Mouse (Mus musculus) lung, adult 18-20 months (tissue): ENCODE data around the gene Tmem269.

Source experiments
- DNase-seq, 2 experiments: peaks; one replicate each; pipeline ENCODE4 v3.0.0; 2022; ENCODE audit warnings: mixed read lengths in 2 of 2

Gene Tmem269

DNA sequence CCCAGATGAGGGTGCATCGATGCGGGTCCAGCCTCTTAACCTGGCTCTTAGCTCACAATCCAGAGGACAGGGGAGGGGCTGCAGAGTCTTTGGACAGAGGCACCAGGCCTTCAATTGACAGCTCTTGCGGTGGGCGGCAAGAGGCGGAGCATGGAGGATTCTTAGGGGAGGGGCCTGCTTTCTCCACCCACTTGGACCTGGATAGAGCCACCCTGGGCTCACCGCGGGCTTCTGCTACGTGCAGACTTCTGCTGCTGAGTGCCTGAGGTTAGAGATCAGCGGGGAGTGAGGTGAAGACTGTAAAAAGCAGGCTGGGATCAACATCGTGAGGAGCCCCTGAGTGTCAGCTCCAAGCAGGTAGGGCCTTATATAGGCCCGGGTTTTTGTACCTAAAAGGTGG, at the start of gene Tmem269:
Gene Tmem269 (minus strand): TSS at position 49 of the 400 bp plus-strand sequence.
- peak in 1 of 2 experiments; percentile 21 for DNase-seq

DNA sequence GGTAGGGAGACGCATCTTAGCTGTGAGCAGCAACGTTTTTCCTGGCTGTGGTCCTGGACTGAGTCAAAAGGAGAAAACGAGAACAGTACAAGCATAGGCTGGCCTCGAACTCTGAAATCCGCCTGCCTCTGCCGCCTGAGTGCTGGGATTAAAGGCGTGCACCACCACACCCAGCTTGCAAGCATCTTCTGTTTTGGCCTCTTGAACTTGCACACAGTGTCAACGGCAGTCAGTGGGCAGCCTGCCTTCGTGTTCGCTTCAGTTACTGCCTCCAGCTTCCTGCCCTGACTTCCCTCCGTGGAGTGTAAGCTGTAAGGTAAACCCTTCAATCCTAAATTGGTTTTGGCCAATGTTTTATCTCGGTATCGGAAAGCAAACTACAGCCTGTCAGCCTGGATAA, 48.6 kb upstream of the Tmem269 start:
- DNase-seq: no peak

GRCm38 (mm10) chr4:119263459-119263858, 45.4 kb upstream of the Tmem269 start:
- no peak for DNase-seq

- no peak for DNase-seq
Observed at GRCm38 (mm10) chr4:119262483-119262882, 44.5 kb upstream of the Tmem269 start.

DNA sequence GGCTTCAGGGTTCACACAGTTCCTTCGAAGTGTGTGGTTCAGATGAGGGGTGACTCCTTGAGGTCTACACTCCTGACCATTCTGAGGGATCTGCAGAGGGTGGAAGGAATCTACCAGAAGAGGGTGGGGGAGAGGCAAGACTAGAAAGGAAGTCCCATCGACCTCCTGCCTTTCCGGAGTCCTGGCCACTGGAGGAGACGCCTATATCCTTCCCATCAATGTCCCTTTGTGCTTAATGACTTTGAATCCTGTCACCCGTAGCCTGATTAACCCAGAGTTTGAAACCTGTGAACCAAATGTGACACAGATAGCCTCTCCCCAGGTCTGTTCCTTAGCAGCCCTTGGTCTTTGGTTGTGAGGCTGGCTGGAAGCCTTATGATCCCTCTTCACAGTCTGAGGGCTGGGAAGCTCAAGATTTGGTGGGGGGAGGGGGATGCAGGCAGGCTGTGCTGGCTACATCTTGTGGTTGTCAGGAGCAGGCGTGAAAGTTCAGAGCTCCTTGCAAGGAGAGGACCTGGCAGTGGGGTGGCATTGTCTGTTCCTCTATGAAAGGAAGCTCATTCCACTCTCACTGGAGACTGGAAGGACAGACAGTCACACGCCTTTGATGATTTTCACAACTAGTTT, 43.2 kb upstream of the Tmem269 start:
- DNase-seq: peak in 1 of 2 experiments; percentile 51

- DNase-seq: no peak
Observed at GRCm38 (mm10) chr4:119259344-119260254, 41.6 kb upstream of the Tmem269 start.

DNA sequence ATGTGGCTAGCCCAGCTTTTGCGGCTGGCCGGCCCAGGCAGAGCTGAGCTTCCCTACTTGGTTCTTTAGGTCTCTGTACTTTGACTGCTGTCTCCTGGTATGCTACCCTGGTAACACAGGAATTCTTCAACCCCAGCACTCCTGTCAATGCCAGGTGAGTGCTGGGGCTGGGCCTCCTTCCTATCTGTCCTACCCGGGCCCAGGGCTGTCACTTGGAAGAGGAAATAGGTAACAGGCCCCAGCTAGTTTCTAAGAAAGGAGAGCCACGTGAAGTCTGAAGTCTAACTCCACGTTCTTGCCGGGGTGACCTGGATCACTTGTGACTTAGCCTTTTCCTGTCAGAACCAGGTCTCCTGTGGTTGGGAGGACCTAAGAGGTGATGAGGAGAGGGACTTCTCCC, 39.1 kb upstream of the Tmem269 start:
- no peak for DNase-seq

- DNase-seq: no peak
Observed at GRCm38 (mm10) chr4:119255351-119255750, 37.3 kb upstream of the Tmem269 start, which contains the start of gene Cldn19. TSS of gene Cldn19 (plus strand) at chr4:119255414.

- DNase-seq: no peak
Observed at GRCm38 (mm10) chr4:119254012-119254618, 36.1 kb upstream of the Tmem269 start.

- DNase-seq: no peak
Observed at GRCm38 (mm10) chr4:119252025-119252808, 34.2 kb upstream of the Tmem269 start.

GRCm38 (mm10) chr4:119248407-119248965, 30.5 kb upstream of the Tmem269 start:
- DNase-seq: peak; percentile 66 to 75

DNA sequence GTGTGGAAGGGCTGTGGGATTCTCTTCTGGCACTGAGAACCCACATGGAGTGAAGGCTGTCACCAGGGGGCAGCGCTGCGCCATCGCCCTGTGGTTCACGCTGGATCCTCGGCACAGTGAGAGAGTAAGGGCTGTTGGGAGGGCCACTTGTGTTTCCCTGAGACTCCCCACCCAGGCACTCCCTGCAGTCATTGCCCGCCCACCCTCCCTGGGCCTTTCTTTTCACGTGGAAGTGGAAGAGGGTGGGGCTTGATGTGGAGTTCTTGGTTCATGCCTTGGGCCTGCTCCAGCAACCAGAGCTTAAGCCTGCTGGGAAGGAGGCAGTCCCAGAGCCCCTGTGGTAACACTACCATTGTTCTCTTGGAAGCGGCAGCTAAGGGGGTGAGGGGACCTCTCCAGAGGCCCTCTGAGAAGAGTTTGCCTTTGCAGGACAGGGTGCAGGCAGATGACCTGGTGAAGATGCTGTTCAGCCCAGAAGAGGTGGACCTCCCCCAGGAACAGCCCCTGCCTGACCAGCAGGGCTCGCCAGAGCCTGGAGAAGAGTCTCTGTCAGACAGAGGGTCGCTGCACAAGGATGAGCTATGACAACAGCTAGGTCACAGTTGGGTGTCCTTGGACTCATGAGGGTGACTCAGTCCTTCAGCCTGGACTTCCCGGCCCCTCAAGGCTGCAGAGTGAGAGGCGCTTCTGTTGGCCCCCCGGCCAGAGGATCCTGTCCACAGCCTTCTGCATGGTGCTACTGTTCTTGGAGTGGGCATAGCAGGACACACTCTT, 29.6 kb upstream of the Tmem269 start:
- peak; percentile 82 to 88 for DNase-seq

DNA sequence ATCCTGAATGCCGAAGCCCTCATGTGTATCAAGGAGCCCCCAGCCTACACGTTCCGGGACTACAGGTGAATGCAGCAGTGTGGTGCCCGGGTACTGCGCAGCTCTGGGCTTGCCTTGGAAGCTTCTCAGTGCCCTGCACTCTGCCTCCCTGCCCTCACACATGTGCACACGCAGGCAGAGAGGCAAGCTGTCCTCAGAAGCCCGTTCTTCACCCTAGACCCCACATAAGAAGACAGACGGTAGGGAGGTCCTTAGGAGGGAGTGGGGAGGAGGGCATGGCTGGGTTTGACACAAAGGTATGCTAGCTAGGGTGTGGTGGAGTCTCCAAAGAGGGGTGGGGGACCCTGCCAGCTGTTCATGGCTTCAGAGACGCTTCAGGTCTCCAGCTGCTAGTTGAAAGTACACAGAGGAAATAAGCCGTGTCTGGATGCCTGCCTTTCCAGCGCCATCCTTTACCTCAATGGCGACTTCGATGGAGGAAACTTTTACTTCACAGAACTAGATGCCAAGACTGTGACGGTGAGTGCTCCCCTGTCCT, 28.7 kb upstream of the Tmem269 start:
- no peak for DNase-seq

- no peak for DNase-seq
Observed at GRCm38 (mm10) chr4:119245961-119246360, 27.9 kb upstream of the Tmem269 start.

- DNase-seq: peak; percentile 46 to 50
Observed at GRCm38 (mm10) chr4:119245556-119245955, 27.5 kb upstream of the Tmem269 start.

DNA sequence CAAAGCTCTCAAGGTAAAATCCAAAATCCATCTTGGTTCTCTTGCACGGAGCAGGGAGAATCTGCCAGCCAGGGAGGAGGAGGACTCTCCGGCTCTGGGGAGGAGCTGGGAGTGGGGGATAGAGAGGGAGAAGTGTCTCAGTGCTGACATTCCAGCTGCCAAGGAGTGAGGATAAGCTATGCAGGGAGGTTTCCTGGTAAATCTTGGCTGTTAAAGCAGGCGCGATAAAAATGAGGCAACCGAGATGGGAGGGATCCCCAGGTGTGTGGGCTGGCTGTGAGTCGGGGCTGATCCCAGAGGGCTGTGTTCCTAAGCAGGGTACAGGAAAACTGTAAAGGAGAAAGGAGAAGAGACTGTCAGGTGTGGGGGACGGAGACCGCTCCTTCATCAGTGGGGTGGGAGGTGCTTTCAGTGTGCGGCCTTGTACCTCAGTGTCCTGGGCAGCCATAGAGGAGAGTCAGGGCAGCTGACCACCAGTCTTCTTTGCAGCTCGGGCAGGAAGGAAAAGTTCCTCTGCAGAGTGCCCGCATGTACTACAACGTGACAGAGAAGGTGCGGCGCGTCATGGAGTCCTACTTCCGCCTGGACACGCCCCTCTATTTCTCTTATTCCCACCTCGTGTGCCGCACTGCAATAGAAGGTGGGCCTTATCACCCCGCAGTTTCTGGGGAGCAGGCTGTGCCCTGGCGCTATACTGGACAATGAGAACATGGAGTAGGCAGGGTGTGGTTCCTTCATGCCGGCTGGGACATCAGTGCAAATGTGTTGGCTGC, 26.6 kb upstream of the Tmem269 start:
- DNase-seq: no peak

- no peak for DNase-seq
Observed at GRCm38 (mm10) chr4:119242571-119242970, 24.6 kb upstream of the Tmem269 start.

- DNase-seq: no peak
Observed at GRCm38 (mm10) chr4:119241664-119242063, 23.6 kb upstream of the Tmem269 start.

DNA sequence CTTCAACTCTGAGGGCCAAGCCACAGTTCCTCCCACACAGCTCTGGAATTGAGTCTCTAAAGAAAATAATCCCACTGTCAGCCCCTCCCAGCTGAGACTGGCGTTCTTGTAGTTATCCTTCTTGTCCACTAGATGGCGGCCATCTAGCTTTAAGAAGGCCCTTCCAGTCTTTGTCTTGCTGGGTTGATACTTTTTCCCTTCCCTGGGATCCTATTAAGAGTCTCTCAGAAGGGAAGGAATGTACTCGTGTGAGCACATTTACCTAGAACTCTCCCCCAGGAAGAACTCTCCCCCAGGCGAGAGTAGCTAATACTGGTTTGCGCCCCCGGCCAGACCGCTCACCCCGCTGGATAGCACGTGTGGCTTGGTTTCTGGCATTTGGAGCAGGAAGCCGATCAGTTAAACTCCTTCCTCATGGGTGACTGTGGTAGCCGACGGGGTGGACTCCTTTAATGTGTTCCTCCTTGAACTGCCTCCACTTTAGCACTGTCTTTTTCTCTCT, 21.2 kb upstream of the Tmem269 start:
- peak in 1 of 2 experiments; percentile 42 for DNase-seq

DNA sequence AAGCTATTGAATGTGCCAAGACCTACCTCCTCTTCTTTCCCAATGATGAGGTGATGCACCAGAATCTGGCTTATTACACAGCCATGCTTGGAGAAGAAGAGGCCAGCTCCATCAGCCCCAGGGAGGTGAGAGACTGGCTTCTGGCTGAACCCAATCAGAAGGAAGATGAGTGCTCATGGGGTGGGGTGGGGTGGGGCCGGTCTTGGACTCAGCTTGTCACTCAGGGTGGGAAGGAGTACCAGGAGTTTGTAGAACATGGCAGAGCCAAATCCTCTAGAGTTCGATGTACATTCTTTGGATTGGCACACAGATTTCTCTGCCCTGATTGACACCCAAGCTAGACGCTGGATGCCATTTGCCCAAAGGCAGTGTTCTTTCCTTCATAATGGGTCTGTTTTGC, 20.6 kb upstream of the Tmem269 start:
- DNase-seq: no peak
